Mouse (Mus musculus): ENCODE measurements at regions not wholly inside any gene's neighbourhood (a gene's known extent, or its start where the extent isn't known, plus 50 kb on each side); places are given as distances from the start of the nearest gene placed in this dataset.

DNA sequence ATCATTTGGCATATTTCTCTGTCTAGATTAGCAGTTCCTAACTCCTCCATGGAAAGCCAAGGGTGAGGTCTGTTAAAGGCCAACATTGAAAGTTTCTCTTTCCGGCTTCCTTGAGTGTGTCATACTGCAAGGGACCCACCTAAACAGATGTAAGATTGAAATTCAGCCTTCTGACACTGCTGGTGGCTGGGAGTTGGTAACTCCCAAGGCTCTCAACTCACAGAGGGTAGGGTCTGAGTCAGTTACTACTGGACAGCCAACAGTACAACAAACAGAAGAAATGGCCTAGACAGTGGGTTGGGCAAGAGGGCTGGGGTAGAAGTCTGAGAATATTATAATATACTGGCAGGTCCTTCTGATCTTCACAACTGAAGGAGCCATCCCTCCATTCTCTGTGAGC, 193.7 kb upstream of the Ppp2r3a start:
- TF ChIP-seq CTCF (IDR thresholded peaks at IDR 0.05; ENCODE audit: low read depth, low read length) = no peak
- no peak for TF ChIP-seq EP300 (IDR thresholded peaks at IDR 0.05; ENCODE audit: insufficient read depth, low read depth, low read length)

All from ES-Bruce4 (cell line).